ENCODE assay signal across 9 mouse cellular contexts in genomic region chr17:15381092-15381860, GRCm38 (mm10). TPM values are rescaled to one million over a fixed set of nuclear protein-coding genes. Genes with fewer than 3 reads are reported as not detected.
DNase-seq lines count a peak whose midpoint lies in the region; ATAC-seq lines count a peak whose summit lies in the region.
"Had no signal": no experiment of that assay in that cellular context is flagged by ENCODE, and none has a peak within 500 bp of the region (broad histone marks: within the 10 kb centered on the region; RNA-seq: fewer than 3 reads in every experiment).

No protein-coding gene starts in this region.

- ATAC-seq in heart, embryonic 14.5 days (ENCODE audit: insufficient number of reproducible peaks, insufficient read depth, low FRiP score, low read depth) = no peak
- ATAC-seq in hindbrain, embryonic 15.5 days (ENCODE audit: low FRiP score, low read depth) = peak; percentile 9; the same call in 1 of the 2 replicates
- ATAC-seq in midbrain, embryonic 14.5 days (ENCODE audit: low FRiP score, low TSS enrichment) = peak; percentile 51; the same call in 1 of the 2 replicates

- no peaks in the 10 kb centered on the region for H3K36me3 ChIP-seq in heart, embryonic 14.5 days (ENCODE audit: control insufficient read depth, insufficient read depth, low read length)
- H3K36me3 ChIP-seq in hindbrain, embryonic 15.5 days = no peaks in the 10 kb centered on the region
- no peaks in the 10 kb centered on the region for H3K36me3 ChIP-seq in midbrain, embryonic 14.5 days (ENCODE audit: control insufficient read depth, insufficient read depth, low read length)

- H3K4me2 ChIP-seq in heart, embryonic 14.5 days (ENCODE audit: low read length) = peak overlapping the region; percentile 93
- peak overlapping the region; percentile 97 for H3K4me2 ChIP-seq in hindbrain, embryonic 15.5 days
- H3K4me2 ChIP-seq in midbrain, embryonic 14.5 days (ENCODE audit: low read length) = peak overlapping the region; percentile 81

- peak overlapping the region; percentile 64 for H3K9ac ChIP-seq in heart, embryonic 14.5 days (ENCODE audit: low read length)
- peak overlapping the region; percentile 45 for H3K9ac ChIP-seq in hindbrain, embryonic 15.5 days
- peak overlapping the region; percentile 43 for H3K9ac ChIP-seq in midbrain, embryonic 14.5 days (replicated peaks; ENCODE audit: low read length)

- peaks cover 75% of the 10 kb centered on the region for H3K27me3 ChIP-seq in heart, embryonic 14.5 days (ENCODE audit: control insufficient read depth, insufficient read depth, low read length)
- H3K27me3 ChIP-seq in hindbrain, embryonic 15.5 days = 0 out of 2 replicates have a peak, but pooled peaks cover 3% of the 10 kb centered on the region
- H3K27me3 ChIP-seq in midbrain, embryonic 14.5 days (ENCODE audit: control insufficient read depth, insufficient read depth, low read length) = no peaks in the 10 kb centered on the region

- H3K4me1 ChIP-seq in heart, embryonic 14.5 days (ENCODE audit: control insufficient read depth in 2 of 2, insufficient read depth in 2 of 2, low read length in 2 of 2) = peaks cover 7 to 18% of the 10 kb centered on the region in 2 experiments; a peak in 3 of 4 replicates
- H3K4me1 ChIP-seq in brown adipose tissue, adult 24 weeks (ENCODE audit: control insufficient read depth, insufficient read depth, insufficient read length, low read length) = no peaks in the 10 kb centered on the region
- peaks cover 41% of the 10 kb centered on the region for H3K4me1 ChIP-seq in hindbrain, embryonic 15.5 days (replicated peaks)
- peaks cover 34% of the 10 kb centered on the region for H3K4me1 ChIP-seq in midbrain, embryonic 14.5 days (ENCODE audit: control insufficient read depth, insufficient read depth, low read length)

- DNase-seq in heart, postnatal 36 days = no peak
- DNase-seq in midbrain, embryonic 14.5 days = peak; percentile 68
- no peak for DNase-seq in Muller cell, postnatal 12 days (ENCODE audit: inconsistent ontology term)
- DNase-seq in right cerebral cortex, postnatal 14 days = no peak
- no peak for DNase-seq in adrenal gland, adult 18-20 months (ENCODE audit: low spot score in 2 of 2)
- DNase-seq: cerebellum, adult 9-10 months had no signal

- H3K27ac ChIP-seq in heart, embryonic 14.5 days (replicated peaks in 1 of 2; ENCODE audit: control insufficient read depth in 1 of 2, insufficient read depth in 1 of 2, low read depth in 2 of 2, low read length in 2 of 2) = no peak overlapping the region
- H3K27ac ChIP-seq in brown adipose tissue, adult 24 weeks (replicated peaks; ENCODE audit: low read depth, low read length) = no peak overlapping the region
- no peak overlapping the region for H3K27ac ChIP-seq in hindbrain, embryonic 15.5 days (replicated peaks)
- H3K27ac ChIP-seq in midbrain, embryonic 14.5 days (replicated peaks; ENCODE audit: low read depth, low read length) = peak overlapping the region; percentile 15

- H3K9me3 ChIP-seq in heart, embryonic 14.5 days (ENCODE audit: control insufficient read depth, low read length) = peaks cover 4% of the 10 kb centered on the region; the same call in 1 of the 2 replicates
- H3K9me3 ChIP-seq in hindbrain, embryonic 15.5 days = no peaks in the 10 kb centered on the region
- H3K9me3 ChIP-seq in midbrain, embryonic 14.5 days (ENCODE audit: control insufficient read depth, low read length) = no peaks in the 10 kb centered on the region

- WGBS in heart, embryonic 14.5 days = 15% methylated on average over 22 of the region's 22 CpGs
- 5% methylated on average over 22 of the region's 22 CpGs for WGBS in hindbrain, embryonic 15.5 days
- WGBS in midbrain, embryonic 14.5 days = 2% methylated on average over 22 of the region's 22 CpGs

- H3K4me3 ChIP-seq in heart, embryonic 14.5 days (ENCODE audit: control insufficient read depth in 1 of 2, insufficient read depth in 1 of 2, low read depth in 1 of 2, low read length in 2 of 2) = peak overlapping the region; percentile 37 to 49
- peak overlapping the region; percentile 40; the same call in 1 of the 2 replicates for H3K4me3 ChIP-seq in brown adipose tissue, adult 24 weeks (ENCODE audit: insufficient read depth, low read depth, low read length)
- H3K4me3 ChIP-seq in hindbrain, embryonic 15.5 days = peak overlapping the region; percentile 50
- H3K4me3 ChIP-seq in midbrain, embryonic 14.5 days (replicated peaks; ENCODE audit: low read depth, low read length) = peak overlapping the region; percentile 39

- intact Hi-C loops in heart, postnatal 36 days (cut with DNase I) = no loop called here

RNA-seq across cellular contexts. Expression of gene Dll1, which starts 4.6 kb away (rescaled TPM):
- polyA plus RNA-seq in heart, embryonic 14.5 days (2014; fragmentation: Nextera tagmentation; extraction: Ambion mirVana) = 4.7 and 4.9 TPM in 2 replicates
- 1 to 10 TPM; 6.2 to 7.0 TPM for total RNA-seq in heart, postnatal 36 days (2021)
- polyA plus RNA-seq in brown adipose tissue, adult 24 weeks (2012; ENCODE audit: insufficient read depth, insufficient read length, missing spikeins) = 1.9 and 4.6 TPM in 2 replicates
- polyA plus RNA-seq in hindbrain, embryonic 15.5 days (2015; fragmentation: Nextera tagmentation; extraction: Ambion mirVana) = 18.2 and 21.4 TPM in 2 replicates
- polyA plus RNA-seq in midbrain, embryonic 14.5 days (2014; fragmentation: Nextera tagmentation; extraction: Ambion mirVana) = 23.5 and 24.4 TPM in 2 replicates
- 1 to 10 TPM; 4.1 to 7.0 TPM for total RNA-seq in adrenal gland, adult 18-20 months (2021)

RNA-seq across cellular contexts. Expression of gene Fam120b, which starts 14.7 kb away (rescaled TPM):
- polyA plus RNA-seq in heart, embryonic 14.5 days (2014; fragmentation: Nextera tagmentation; extraction: Ambion mirVana) = 16.5 and 17.5 TPM in 2 replicates
- total RNA-seq in heart, postnatal 36 days (2021) = 10 to 100 TPM; 11.4 to 11.9 TPM
- polyA plus RNA-seq in brown adipose tissue, adult 24 weeks (2012; ENCODE audit: insufficient read depth, insufficient read length, missing spikeins) = 7.7 and 10.2 TPM in 2 replicates
- 45.0 and 45.7 TPM in 2 replicates for polyA plus RNA-seq in hindbrain, embryonic 15.5 days (2015; fragmentation: Nextera tagmentation; extraction: Ambion mirVana)
- 36.9 and 49.1 TPM in 2 replicates for polyA plus RNA-seq in midbrain, embryonic 14.5 days (2014; fragmentation: Nextera tagmentation; extraction: Ambion mirVana)
- 10 to 100 TPM; 19.9 to 22.1 TPM for total RNA-seq in adrenal gland, adult 18-20 months (2021)
